Mouse (Mus musculus) kidney, embryonic 15.5 days (tissue): ENCODE measurements around the gene Oxld1. TPM values are rescaled to one million over a fixed set of nuclear protein-coding genes. Genes with fewer than 3 reads are reported as not detected.

Source experiments
- ATAC-seq: fragments of 200-750 bp; cut with Nextera tagmentation; replicated peaks from 2 replicates; pipeline ENCODE4 v1.8.0; 2017; ENCODE audit warnings: moderate TSS enrichment; ENCODE audit not compliant: low FRiP score
- H3K27ac ChIP-seq: fragments of 300-500 bp; sonication (generic); 2 replicates; pipeline ENCODE4 v1.5.1; 2015; ENCODE audit warnings: mild to moderate bottlenecking, inconsistent platforms
- H3K27me3 ChIP-seq: fragments of 300-500 bp; sonication (generic); 2 replicates; pipeline ENCODE4 v1.6.1; 2015; ENCODE audit warnings: inconsistent platforms
- H3K36me3 ChIP-seq: fragments of 300-500 bp; sonication (generic); 2 replicates; pipeline ENCODE4 v1.6.1; 2015; ENCODE audit warnings: inconsistent platforms
- H3K4me1 ChIP-seq: fragments of 300-500 bp; sonication (generic); 2 replicates; pipeline ENCODE4 v1.6.1; 2015; ENCODE audit warnings: inconsistent platforms
- H3K4me2 ChIP-seq: fragments of 300-500 bp; sonication (generic); 2 replicates; pipeline ENCODE4 v1.6.1; 2015; ENCODE audit warnings: moderate library complexity, mild to moderate bottlenecking, inconsistent platforms
- H3K4me3 ChIP-seq: fragments of 300-500 bp; sonication (generic); replicated peaks from 2 replicates; pipeline ENCODE4 v1.5.1; 2015; ENCODE audit warnings: mild to moderate bottlenecking, inconsistent platforms
- H3K9ac ChIP-seq: fragments of 300-500 bp; sonication (generic); 2 replicates; pipeline ENCODE4 v1.6.1; 2015; ENCODE audit warnings: mild to moderate bottlenecking, inconsistent platforms
- H3K9me3 ChIP-seq: fragments of 300-500 bp; sonication (generic); replicated peaks from 2 replicates; pipeline ENCODE4 v1.6.1; 2016; ENCODE audit warnings: inconsistent platforms
- WGBS: fragments of 180-500 bp; shearing (Covaris S2); methylation state at CpG from one replicate; pipeline ENCODE4 v1.1.7; 2015; ENCODE audit warnings: mixed read lengths; 5-methylcytosine and 5-hydroxymethylcytosine counted together
- polyA plus RNA-seq: library from polyadenylated mRNA; unstranded; fragments of >200 nt; fragmentation: Nextera tagmentation; extraction: Ambion mirVana; gene quantifications from 2 replicates; pipeline ENCODE4 v1.2.1, GENCODE M21; 2015

Gene Oxld1
- polyA plus RNA-seq, 1 experiment from 2014 or later = 13.1 TPM

GRCm38 (mm10) chr11:120467736-120468092 lies 9.8 kb upstream of the Oxld1 start:
- Histone ChIP-seq H3K36me3 (peaks cover 69% of the 10 kb centered on the region), H3K27ac (peak overlapping the region; percentile 60; the same call in 1 of the 2 replicates), H3K9ac (peak overlapping the region; percentile 95), H3K9me3 (no peaks in the 10 kb centered on the region), H3K27me3 (no peaks in the 10 kb centered on the region), H3K4me2 (peak overlapping the region; percentile 85), H3K4me3 (peak overlapping the region; percentile 100), H3K4me1 (peaks cover 26% of the 10 kb centered on the region)
- 1% methylated on average over 33 of the region's 33 CpGs for WGBS
- no peak for ATAC-seq

- Histone ChIP-seq H3K4me2 (peak within 1 kb of the TSS; percentile 85), H3K36me3 (peaks cover 69% of the 10 kb centered on the region), H3K27ac (peak within 1 kb of the TSS; percentile 82), H3K9me3 (no peaks in the 10 kb centered on the region), H3K27me3 (no peaks in the 10 kb centered on the region), H3K9ac (peak within 1 kb of the TSS; percentile 95), H3K4me3 (peak within 1 kb of the TSS; percentile 100), H3K4me1 (peaks cover 26% of the 10 kb centered on the region)
- WGBS = under 1% methylated on average over 54 of the region's 54 CpGs
- ATAC-seq = peak; percentile 100
These were observed 9.3 kb upstream of the Oxld1 start, which contains the start of gene Arl16 for GRCm38 (mm10) chr11:120467051-120467735. Arl16 (minus strand) TSS chr11:120467607.

GRCm38 (mm10) chr11:120465521-120465920 lies 7.7 kb upstream of the Oxld1 start:
- ATAC-seq = no peak
- no peak overlapping the region for H3K9ac ChIP-seq
- 0 out of 2 replicates have a peak overlapping the region, but pooled peaks have one; percentile 100 for H3K4me3 ChIP-seq
- 80% methylated on average over 4 of the region's 4 CpGs for WGBS
- H3K4me2 ChIP-seq = peak overlapping the region; percentile 85
- no peak overlapping the region for H3K27ac ChIP-seq
- no peaks in the 10 kb centered on the region for H3K27me3 ChIP-seq
- peaks cover 69% of the 10 kb centered on the region for H3K36me3 ChIP-seq
- peaks cover 26% of the 10 kb centered on the region for H3K4me1 ChIP-seq
- H3K9me3 ChIP-seq = no peaks in the 10 kb centered on the region

DNA sequence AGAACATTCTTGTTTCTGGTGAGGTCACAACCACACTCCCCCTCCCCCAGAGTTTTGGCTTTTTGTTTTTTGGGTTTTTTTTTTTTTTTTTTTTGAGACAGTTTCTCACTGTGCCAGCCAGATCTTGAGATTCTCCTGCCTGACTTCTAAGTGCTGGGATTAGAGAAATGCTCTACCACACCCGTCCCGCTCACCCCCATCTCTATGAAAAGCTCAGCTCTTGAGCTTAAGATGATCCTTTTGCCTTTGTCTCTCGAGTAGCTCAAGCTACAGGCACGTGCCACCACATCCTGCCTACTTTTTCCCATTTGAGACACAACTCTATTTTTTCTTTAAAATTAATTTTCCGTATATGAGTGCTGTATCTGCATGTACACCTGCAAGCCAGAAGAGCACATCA lies 6.5 kb upstream of the Oxld1 start:
- ATAC-seq = no peak
- Histone ChIP-seq H3K9ac (no peak overlapping the region), H3K27me3 (no peaks in the 10 kb centered on the region), H3K4me3 (no peak overlapping the region), H3K4me1 (peaks cover 27% of the 10 kb centered on the region), H3K9me3 (no peaks in the 10 kb centered on the region), H3K36me3 (peaks cover 68% of the 10 kb centered on the region), H3K27ac (no peak overlapping the region), H3K4me2 (no peak overlapping the region)
- 90% methylated on average over 5 of the region's 5 CpGs for WGBS

DNA sequence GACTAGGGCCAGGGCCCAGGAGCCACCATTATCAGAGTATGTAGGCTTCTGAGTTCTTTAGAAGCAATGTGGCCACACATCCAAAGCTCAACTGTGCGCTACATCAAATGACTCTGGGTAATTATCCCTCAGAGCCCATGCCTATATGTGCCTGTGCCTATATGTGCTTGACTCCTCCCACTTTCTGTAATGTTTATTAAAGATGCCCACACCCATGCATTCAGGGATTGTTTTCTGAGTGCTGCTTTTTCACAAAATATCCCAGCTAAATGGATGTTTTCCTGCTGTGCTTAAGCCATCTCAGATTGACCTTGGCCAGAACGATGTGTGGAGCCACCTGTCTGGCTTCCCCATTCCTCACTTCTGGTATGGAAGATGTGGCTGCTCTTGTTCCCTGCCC lies 5.7 kb upstream of the Oxld1 start:
- Histone ChIP-seq H3K9me3 (no peaks in the 10 kb centered on the region), H3K36me3 (peaks cover 67% of the 10 kb centered on the region), H3K9ac (no peak overlapping the region), H3K4me2 (no peak overlapping the region), H3K27me3 (no peaks in the 10 kb centered on the region), H3K27ac (no peak overlapping the region), H3K4me1 (peaks cover 32% of the 10 kb centered on the region), H3K4me3 (no peak overlapping the region)
- ATAC-seq = no peak
- WGBS = 96% methylated on average over 2 of the region's 2 CpGs

GRCm38 (mm10) chr11:120458847-120459597 lies 1.2 kb upstream of the Oxld1 start:
- Histone ChIP-seq H3K9me3 (no peaks in the 10 kb centered on the region), H3K4me1 (peaks cover 23% of the 10 kb centered on the region), H3K36me3 (peaks cover 53% of the 10 kb centered on the region), H3K4me3 (peak overlapping the region; percentile 94), H3K27ac (no peak overlapping the region), H3K27me3 (no peaks in the 10 kb centered on the region), H3K4me2 (peak overlapping the region; percentile 85), H3K9ac (peak overlapping the region; percentile 98)
- no peak for ATAC-seq
- 65% methylated on average over 6 of the region's 6 CpGs for WGBS

GRCm38 (mm10) chr11:120457370-120457769 lies 498 bp downstream of the Oxld1 start:
- H3K4me1 ChIP-seq = peaks cover 23% of the 10 kb centered on the region
- H3K27me3 ChIP-seq = no peaks in the 10 kb centered on the region
- peak overlapping the region; percentile 85 for H3K4me2 ChIP-seq
- H3K9ac ChIP-seq = peak overlapping the region; percentile 98
- ATAC-seq = peak; percentile 16; the same call in 1 of the 2 replicates
- 27% methylated on average over 14 of the region's 14 CpGs for WGBS
- no peaks in the 10 kb centered on the region for H3K9me3 ChIP-seq
- peaks cover 37% of the 10 kb centered on the region for H3K36me3 ChIP-seq
- peak overlapping the region; percentile 92 for H3K27ac ChIP-seq
- peak overlapping the region; percentile 94 for H3K4me3 ChIP-seq

DNA sequence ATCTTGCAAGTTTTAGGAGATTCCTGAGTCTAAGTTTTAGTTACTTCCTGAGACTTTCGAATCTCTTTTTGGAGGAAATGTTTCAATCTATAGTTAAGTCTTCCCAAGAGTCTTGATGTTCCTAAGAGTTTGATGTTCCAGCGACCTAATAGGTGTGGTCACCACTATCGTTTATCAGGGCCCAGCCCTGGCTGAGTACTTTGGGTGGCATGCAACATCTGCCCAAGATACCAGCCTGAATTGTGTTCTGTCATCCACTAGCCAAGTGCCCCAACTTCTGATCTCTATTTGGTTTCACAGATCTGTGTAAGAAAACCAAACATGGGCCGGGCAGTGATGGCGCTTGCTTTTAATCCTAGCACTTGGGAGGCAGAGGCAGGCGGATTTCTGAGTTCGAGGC lies 2.5 kb downstream of the Oxld1 start:
- Histone ChIP-seq H3K4me1 (peaks cover 23% of the 10 kb centered on the region), H3K4me3 (no peak overlapping the region), H3K4me2 (no peak overlapping the region), H3K9ac (no peak overlapping the region), H3K27me3 (no peaks in the 10 kb centered on the region), H3K36me3 (peaks cover 18% of the 10 kb centered on the region), H3K9me3 (no peaks in the 10 kb centered on the region), H3K27ac (no peak overlapping the region)
- no peak for ATAC-seq
- WGBS = 91% methylated on average over 7 of the region's 7 CpGs

DNA sequence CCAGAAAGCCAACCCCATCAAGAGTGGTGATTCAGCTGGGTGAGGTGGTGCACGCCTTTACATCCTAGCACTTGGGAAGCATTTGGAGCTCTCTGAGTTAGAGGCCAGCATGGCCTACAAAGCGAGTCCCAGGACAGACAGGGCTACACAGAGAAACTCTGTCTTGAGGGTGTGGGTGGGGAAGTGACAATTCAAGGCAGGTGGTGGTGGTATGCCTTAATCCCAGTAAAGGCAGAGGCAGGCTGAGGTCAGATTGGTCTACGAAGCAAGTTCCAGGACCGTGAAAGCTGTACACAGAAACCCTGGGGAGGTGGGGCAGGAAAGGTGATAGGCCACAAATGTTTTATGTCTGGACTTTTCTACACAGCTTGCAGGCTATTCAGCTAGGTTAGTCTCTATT lies 2.9 kb downstream of the Oxld1 start:
- H3K27ac ChIP-seq = no peak overlapping the region
- peaks cover 15% of the 10 kb centered on the region for H3K36me3 ChIP-seq
- H3K9me3 ChIP-seq = no peaks in the 10 kb centered on the region
- H3K9ac ChIP-seq = no peak overlapping the region
- WGBS = 88% methylated on average over 4 of the region's 4 CpGs
- peaks cover 23% of the 10 kb centered on the region for H3K4me1 ChIP-seq
- no peaks in the 10 kb centered on the region for H3K27me3 ChIP-seq
- no peak overlapping the region for H3K4me2 ChIP-seq
- H3K4me3 ChIP-seq = no peak overlapping the region
- no peak for ATAC-seq

DNA sequence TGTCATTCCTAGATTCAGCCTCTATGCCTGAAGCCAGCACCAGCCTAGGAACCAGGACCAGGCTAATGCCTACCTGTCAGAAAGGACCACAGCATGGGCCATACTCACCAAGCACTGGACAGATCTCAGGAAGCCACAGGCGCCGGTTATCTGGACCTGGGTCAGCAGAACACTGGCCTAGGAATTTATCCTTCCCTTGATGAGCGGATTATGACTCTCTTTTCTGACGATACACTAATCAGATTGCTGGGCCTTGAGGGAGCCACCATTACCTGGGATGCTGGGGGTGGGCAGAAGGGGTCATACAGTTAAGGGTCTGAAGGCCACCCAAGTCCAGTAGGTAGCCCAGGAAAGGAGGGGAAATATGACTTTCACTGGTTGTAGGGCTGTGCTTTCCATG lies 4.6 kb downstream of the Oxld1 start, which contains the start of gene Pde6g:
Gene Pde6g (minus strand): TSS at position 195 of the 400 bp plus-strand sequence.
- WGBS = 82% methylated on average over 4 of the region's 4 CpGs
- H3K4me3 ChIP-seq = no peak within 1 kb of the TSS
- peaks cover 6% of the 10 kb centered on the region; the same call in 1 of the 2 replicates for H3K36me3 ChIP-seq
- H3K9ac ChIP-seq = no peak within 1 kb of the TSS
- peaks cover 14% of the 10 kb centered on the region for H3K4me1 ChIP-seq
- ATAC-seq = no peak
- no peaks in the 10 kb centered on the region for H3K9me3 ChIP-seq
- no peak within 1 kb of the TSS for H3K4me2 ChIP-seq
- no peak within 1 kb of the TSS for H3K27ac ChIP-seq
- no peaks in the 10 kb centered on the region for H3K27me3 ChIP-seq

DNA sequence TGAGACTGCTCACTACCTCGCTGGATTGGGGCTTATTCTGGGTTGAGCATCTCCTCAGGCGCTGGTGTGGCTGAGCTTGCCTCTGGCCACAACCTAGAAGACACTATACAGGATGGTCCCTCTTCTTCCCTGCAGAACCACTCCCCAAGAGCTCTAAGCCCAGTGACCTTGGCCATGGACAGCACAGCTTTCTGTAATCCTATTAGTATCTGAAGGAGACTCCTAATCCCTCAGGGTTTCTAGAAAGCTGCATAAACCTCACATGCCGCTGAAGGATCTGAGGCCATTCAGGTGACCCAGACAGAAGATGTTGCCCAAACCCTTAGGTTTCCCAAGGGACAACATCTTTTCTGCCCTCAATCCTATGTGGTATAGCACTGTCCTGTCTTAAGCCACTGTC lies 5.6 kb downstream of the Oxld1 start:
- Histone ChIP-seq H3K9me3 (no peaks in the 10 kb centered on the region), H3K27me3 (no peaks in the 10 kb centered on the region), H3K27ac (no peak overlapping the region), H3K9ac (no peak overlapping the region), H3K4me1 (peaks cover 18% of the 10 kb centered on the region), H3K36me3 (peaks cover 6% of the 10 kb centered on the region; the same call in 1 of the 2 replicates), H3K4me3 (no peak overlapping the region), H3K4me2 (no peak overlapping the region)
- no peak for ATAC-seq
- 77% methylated on average over 3 of the region's 3 CpGs for WGBS

DNA sequence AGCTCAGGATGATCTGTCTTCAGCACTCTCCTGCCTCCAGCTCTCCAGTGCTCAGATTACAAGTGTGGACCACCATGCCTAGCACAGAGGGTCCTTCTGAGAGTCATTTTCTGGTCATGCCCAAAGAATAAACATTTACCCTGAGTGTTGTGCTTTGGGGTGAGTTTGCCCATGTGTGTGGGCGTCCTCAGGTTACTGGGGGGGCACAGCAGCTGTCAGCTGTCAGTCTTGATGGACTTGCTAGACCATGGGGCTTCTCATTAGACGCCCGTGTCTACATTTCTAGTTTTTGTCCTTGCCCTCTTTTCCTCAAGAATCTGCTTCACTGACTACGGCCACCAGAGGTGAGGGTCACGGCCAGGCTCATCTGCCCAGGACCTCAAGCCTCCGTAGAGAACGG lies 10.7 kb downstream of the Oxld1 start:
- Histone ChIP-seq H3K9me3 (no peaks in the 10 kb centered on the region), H3K4me3 (no peak overlapping the region), H3K9ac (no peak overlapping the region), H3K27me3 (no peaks in the 10 kb centered on the region), H3K4me1 (peaks cover 10% of the 10 kb centered on the region), H3K4me2 (no peak overlapping the region), H3K27ac (no peak overlapping the region), H3K36me3 (no peaks in the 10 kb centered on the region)
- WGBS = 59% methylated on average over 7 of the region's 7 CpGs
- ATAC-seq = no peak
